Mouse (Mus musculus) heart, postnatal 14 days (tissue): ENCODE measurements around the gene Pbrm1. TPM values are rescaled to one million over a fixed set of nuclear protein-coding genes. Genes with fewer than 3 reads are reported as not detected.

Experiments
- DNase-seq, 2 experiments: peaks; one replicate each; pipeline ENCODE4 v3.0.0; 2021 to 2022
- intact Hi-C: fragments of 180-260 bp; cut with DNase I; formaldehyde crosslinking; loops from one replicate; pipeline ENCODE4 v1.15.1; 2025
- total RNA-seq, 2 experiments: library from RNA; stranded (reverse); gene quantifications; 2 replicates each; pipeline ENCODE4 v1.2.3; 2021

The Pbrm1 gene
- total RNA-seq, 2 experiments from 2014 or later: 58.7 to 67.3 TPM

DNA sequence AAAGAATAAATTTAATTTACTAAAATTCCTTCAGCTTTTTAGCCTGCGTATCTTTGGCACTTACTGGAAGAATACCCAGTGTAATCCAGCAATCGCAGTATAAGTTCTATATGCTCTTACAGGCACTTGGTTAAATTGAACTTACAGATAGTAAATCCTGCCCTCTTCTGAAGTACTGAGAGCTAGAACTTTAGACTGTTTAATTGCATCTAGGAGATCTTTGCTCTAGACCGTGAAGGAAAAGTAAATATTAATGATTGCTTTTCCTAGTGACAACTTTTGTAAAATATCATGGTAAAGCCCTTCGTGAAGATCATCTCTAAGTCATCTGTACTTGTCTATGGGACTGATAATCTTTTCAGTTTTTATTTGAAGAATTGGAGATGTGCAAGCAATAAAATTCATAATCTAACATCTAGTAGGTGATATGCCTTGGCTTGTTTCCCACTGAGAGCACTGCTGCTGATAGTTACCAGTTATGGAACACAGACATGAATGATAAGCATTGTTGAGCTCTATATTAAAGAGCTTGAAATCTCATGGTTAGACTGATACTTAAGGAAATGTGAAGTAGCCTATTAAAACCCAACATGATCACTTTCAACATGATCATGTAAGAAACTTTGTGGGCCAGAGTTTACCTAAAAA lies 50.3 kb downstream of the Pbrm1 start:
- no peak for DNase-seq
- intact Hi-C loops: no loop called here

DNA sequence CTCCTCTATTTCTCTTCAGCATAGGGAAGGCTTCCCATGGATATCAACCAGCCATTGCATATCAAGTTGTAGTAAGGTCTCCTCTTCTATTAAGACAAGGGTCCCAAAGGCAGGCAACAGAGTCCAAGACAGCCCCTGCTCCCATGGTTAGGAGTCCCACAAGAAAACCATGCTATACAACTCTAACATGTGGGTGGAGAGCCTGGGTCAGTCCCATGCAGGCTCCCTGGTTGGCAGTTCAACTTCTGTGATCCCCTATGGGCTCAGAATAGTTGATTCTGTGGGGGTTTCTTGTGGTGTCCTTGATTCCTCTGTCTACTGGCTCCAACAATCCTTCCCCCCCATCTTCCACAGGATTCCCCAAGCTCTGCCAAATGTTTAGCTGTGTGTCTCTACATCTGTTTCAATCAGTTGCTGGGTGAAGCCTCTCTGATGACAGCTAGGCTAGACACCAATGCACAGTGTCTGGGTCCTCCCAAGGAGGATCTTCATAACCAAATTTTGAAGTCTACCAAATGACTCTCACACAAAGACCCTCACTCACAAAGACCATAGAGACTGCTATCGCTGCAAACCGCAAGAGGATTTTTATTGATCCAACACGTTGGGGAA lies 59.8 kb downstream of the Pbrm1 start:
- no peak for DNase-seq
- intact Hi-C loops: no loop called here

- DNase-seq: no peak
- intact Hi-C loops: no loop called here
Measured at GRCm38 (mm10) chr14:31079313-31080028, 60.5 kb downstream of the Pbrm1 start.

DNA sequence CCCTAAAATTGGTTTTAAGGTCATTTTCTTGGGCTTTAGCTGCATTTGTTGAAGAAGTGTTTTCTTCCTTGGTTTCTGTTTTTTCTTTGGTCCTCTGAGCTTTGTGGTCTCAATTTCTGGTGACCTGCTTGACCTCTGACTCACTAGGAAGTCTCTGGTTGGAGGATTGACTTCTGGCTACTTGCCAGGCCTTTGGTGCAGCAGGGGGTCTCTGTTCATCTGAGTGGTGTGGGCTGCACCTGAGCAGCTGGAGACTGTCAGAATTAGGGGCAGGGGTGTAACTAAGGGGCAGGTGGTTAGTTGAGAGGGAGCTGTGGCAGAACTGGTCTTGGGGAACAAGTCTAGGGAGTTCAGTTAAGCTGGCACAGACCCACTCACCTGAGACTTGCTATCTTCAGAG lies 62.2 kb downstream of the Pbrm1 start:
- intact Hi-C loops: no loop called here
- no peak for DNase-seq

GRCm38 (mm10) chr14:31087433-31087832 lies 68.5 kb downstream of the Pbrm1 start:
- DNase-seq: no peak
- intact Hi-C loops: no loop called here

- DNase-seq: no peak
- intact Hi-C loops: no loop called here
Measured at GRCm38 (mm10) chr14:31088515-31088914, 69.6 kb downstream of the Pbrm1 start.

- intact Hi-C loops: no loop called here
- DNase-seq: no peak
Measured at GRCm38 (mm10) chr14:31089918-31090317, 71.0 kb downstream of the Pbrm1 start.

DNA sequence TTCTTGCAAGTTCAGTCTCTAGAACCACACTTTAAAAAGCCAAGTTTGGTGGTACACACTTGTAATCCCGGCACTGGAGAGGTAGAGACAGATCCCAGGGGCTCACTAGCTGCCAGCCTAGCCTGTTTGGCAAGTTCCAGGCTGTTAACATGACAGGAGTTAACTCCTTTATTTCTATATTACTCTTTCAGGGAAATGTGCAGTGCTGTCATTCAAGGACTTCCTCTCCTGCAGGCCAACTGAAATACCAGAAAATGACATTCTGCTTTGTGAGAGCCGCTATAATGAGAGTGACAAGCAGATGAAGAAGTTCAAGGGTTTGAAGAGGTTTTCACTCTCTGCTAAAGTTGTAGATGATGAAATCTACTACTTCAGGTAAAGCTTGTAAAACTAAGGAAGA lies 86.2 kb downstream of the Pbrm1 start:
- intact Hi-C loops: no loop called here
- DNase-seq: no peak

GRCm38 (mm10) chr14:31110613-31111012 lies 91.7 kb downstream of the Pbrm1 start:
- intact Hi-C loops: no loop called here
- DNase-seq: no peak

DNA sequence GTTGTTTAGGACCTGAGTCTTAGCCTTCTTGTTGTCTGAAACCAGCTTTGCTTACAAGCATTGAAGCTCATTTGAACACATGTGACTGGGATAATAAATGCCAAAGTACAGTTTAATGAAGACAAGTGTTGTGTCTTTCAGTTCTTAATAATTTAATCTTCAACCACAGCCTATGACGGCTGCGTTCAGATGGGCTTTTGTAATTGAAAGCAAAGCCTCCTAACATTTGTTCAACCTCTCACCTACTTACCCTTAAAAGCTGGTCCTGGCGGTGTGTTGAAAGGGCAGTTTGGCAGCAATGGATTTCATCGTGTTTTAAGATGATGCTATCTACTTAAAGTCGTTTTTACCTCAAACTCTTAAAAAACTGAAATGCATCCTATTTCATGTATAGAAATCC lies 93.2 kb downstream of the Pbrm1 start:
- intact Hi-C loops: no loop called here
- DNase-seq: no peak

DNA sequence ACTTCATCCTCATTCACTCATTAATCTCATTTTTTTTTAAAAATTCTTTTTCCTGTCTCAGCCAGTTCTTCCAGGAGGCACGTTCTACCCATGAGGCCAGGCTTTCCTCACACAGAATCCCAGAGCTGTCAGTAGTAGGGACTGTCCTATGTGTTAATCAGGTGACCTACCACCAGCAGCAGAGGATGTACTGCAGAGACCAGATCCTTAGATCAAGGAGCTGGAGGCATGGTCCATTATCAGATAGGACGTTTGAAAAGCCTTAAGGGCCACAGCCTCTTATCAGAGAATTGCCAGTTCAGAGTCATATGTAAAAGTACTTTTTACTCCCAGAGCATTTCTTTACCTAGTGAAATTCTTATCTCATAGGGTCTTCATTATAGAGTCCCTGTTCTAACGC lies 95.1 kb downstream of the Pbrm1 start:
- no peak for DNase-seq
- intact Hi-C loops: no loop called here

DNA sequence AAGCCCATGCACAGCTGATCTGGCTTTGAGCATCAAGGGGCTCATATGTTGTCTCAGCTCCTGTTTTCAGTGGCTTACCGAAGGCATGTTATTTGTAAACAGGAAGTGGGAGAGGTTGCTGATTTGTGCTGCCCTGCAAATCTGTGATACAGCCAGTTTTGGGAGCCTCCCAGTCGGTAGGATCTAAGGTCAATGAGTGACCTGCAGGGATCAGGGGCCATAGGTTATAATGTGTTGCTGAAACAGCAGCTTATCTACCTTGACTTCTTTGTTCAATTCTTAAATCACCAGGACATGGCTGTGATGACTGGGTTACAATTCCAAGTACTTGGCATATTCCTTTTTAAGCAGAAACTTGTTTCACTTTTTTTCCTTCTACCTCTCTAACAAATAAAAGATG lies 96.6 kb downstream of the Pbrm1 start:
- DNase-seq: no peak
- intact Hi-C loops: no loop called here

GRCm38 (mm10) chr14:31125106-31126075 lies 106.5 kb downstream of the Pbrm1 start:
- DNase-seq: no peak
- intact Hi-C loops: no loop called here

GRCm38 (mm10) chr14:31126826-31127225 lies 107.9 kb downstream of the Pbrm1 start:
- DNase-seq: no peak
- intact Hi-C loops: no loop called here

GRCm38 (mm10) chr14:31128101-31128825 lies 109.3 kb downstream of the Pbrm1 start:
- intact Hi-C loops: no loop called here
- DNase-seq: peak; percentile 53 to 70

DNA sequence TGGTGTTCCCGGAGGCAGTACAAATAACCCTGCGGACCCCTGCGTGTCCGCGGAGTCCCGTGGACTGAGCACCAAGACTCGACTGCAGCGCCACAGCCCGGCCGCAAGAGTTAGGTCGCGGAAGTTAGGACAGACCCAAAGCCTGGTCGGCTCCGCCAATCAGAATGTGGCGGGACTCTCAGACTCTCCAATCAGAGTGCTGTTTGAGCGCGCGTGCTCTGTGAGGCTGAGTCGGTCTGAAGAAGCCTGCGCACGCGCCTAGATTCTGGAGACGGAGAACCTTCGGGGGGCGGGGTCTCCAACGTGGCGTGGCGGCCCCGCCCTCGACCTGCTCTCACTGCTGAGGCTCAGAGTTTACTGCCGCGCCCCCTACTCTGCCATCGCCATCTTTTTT lies 109.9 kb downstream of the Pbrm1 start, which contains the start of gene Smim4:
Gene Smim4, minus strand, starts transcription at position 131 of the 394 bp plus-strand sequence.
- intact Hi-C loops: no loop called here
- DNase-seq: peak; percentile 96

DNA sequence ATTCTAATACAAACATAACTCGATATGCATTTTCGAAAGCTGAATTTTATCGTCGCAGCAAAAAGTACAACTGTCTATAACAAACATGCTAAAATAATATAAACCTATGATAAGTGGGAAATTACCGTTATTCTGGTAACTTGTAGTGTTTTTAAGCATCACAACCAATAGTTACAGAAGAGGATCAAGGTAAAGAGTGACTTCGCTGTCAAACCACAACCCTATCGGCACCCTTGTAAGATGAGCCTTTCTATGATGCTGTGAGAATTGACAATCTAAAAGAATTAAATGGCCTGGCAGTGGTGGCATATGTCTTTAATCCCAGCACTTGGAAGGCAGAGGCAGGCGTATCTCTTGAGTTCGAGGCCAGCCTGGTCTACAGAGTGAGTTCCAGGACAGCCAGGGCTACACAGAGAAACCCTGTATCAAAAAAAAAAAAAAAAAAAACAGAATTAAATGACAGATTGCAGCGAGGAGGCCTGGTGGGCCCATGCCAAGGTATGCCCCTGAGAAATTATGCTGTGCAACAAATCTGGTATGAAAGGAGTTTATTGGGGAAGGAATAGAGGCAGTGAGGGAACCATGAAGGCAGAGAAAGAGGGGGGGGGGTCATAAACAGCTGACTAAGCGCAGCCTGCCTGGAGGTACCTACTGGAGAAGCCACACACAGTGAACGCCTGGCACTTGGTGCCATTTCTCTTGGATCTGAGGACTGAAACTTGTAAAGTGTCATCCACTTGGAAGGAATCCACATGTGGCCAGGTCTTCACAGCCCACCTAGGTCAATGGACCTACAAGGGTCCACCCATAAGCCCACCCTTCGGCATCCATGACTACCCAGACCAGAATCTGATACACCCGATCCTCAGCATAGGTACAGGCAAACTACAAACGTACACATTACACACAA lies 110.6 kb downstream of the Pbrm1 start:
- DNase-seq: no peak
- intact Hi-C loops: loop anchor here (2.0 kb wide), 1 partner anchor 65 kb away; no protein-coding TSS in a partner anchor

DNA sequence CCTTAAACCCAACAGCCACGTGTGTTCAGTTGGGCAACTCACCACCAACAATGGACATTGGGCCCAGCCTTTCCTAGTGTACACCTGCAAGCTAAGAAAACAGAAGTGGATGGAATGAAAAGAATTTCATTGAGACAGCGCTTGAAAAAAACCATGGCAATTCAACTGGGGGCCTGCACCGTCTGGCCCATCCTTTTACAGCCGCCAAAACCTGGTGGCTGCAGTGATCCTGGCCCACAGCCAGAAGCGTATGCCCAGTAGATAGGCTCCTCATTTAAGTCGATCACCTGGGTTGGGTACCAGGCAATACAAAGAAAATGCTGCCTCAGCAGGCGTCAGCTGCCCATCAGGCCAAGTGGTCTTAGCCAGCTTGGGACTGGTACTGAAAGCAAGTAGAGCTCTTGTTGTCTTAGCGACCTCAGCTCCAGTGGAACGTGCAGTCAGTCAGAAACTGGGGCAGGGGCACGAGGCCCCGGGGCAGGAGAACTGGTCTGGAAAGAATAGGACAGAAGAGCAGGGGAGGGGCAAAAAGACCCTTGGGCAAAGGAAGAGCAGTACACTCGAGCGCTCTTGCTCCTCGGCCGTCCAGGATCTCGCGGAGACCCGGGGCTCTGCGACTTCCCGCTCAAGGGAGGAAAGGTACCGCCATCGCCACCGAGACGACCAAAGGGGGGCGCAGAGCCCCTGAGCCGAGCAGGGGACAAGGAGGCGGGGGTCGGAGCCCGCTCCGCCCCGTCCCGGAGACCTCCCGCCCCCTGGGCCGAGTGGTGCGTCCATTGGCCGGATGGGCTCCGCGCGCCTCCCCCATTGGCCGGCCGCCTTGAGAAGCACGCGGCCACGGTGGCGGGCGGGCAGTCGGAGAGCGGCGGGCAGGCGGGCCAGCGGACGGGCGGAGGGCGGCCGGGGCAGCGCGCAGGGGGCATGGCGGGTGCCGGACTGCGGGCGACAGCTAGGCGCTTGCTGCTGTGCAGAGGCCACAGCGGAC lies 111.6 kb downstream of the Pbrm1 start, which contains the start of gene Nt5dc2:
Gene Nt5dc2, plus strand, starts transcription at position 818 of the 985 bp plus-strand sequence.
- intact Hi-C loops: loop anchor here (2.0 kb wide), 1 partner anchor 64 kb away; no protein-coding TSS in a partner anchor
- peak; percentile 93 to 94 for DNase-seq
